Comparison of ENCODE assay signal across 8 mouse cellular contexts in genomic region chr8:125389280-125389679, GRCm38 (mm10).
A peak's percentile ranks its signal among the peaks of the same experiment; 100 is the strongest.
DNase-seq lines count a peak whose midpoint lies in the region; ATAC-seq lines count a peak whose summit lies in the region.

No protein-coding gene starts in this region.

- H3K27me3 ChIP-seq in heart, embryonic 12.5 days (replicated peaks), result no peaks in the 10 kb centered on the region
- H3K27me3 ChIP-seq in neural tube, embryonic 15.5 days (replicated peaks), result no peaks in the 10 kb centered on the region

- H3K36me3 ChIP-seq in heart, embryonic 12.5 days, result no peaks in the 10 kb centered on the region
- H3K36me3 ChIP-seq in neural tube, embryonic 15.5 days, result no peaks in the 10 kb centered on the region

- WGBS in heart, embryonic 12.5 days, result 8% methylated on average over 5 of the region's 5 CpGs
- 50% methylated on average over 5 of the region's 5 CpGs for WGBS in neural tube, embryonic 15.5 days

- ATAC-seq in cerebellum, adult (ENCODE audit: insufficient number of reproducible peaks, low FRiP score, low TSS enrichment), result peak; percentile 38; the same call in 1 of the 2 replicates
- no peak for ATAC-seq in heart, embryonic 12.5 days (ENCODE audit: insufficient number of reproducible peaks, low FRiP score)
- peak; percentile 67 for ATAC-seq in neural tube, embryonic 15.5 days (ENCODE audit: low FRiP score)

- H3K27ac ChIP-seq in heart, embryonic 12.5 days (ENCODE audit: poor library complexity, severe bottlenecking), result peak overlapping the region; percentile 90
- H3K27ac ChIP-seq in neural tube, embryonic 15.5 days (replicated peaks), result peak overlapping the region; percentile 69

- no peaks in the 10 kb centered on the region for H3K9me3 ChIP-seq in heart, embryonic 12.5 days (replicated peaks)
- H3K9me3 ChIP-seq in neural tube, embryonic 15.5 days (replicated peaks), result no peaks in the 10 kb centered on the region

- H3K4me1 ChIP-seq in heart, embryonic 12.5 days (replicated peaks), result peaks cover 71% of the 10 kb centered on the region
- H3K4me1 ChIP-seq in neural tube, embryonic 15.5 days, result peaks cover 49% of the 10 kb centered on the region

- no peak overlapping the region for H3K9ac ChIP-seq in heart, embryonic 12.5 days
- H3K9ac ChIP-seq in neural tube, embryonic 15.5 days (replicated peaks), result no peak overlapping the region

- no peak overlapping the region for H3K4me2 ChIP-seq in heart, embryonic 12.5 days
- no peak overlapping the region for H3K4me2 ChIP-seq in neural tube, embryonic 15.5 days

- no peak overlapping the region for H3K4me3 ChIP-seq in heart, embryonic 12.5 days
- H3K4me3 ChIP-seq in neural tube, embryonic 15.5 days (replicated peaks), result no peak overlapping the region

- peak; percentile 68 for DNase-seq in adrenal gland, adult 2 months
- DNase-seq in adrenal gland, adult 8-10 months, result no peak
- peak; percentile 61 to 76 for DNase-seq in kidney, postnatal 25 days
- no peak for DNase-seq in ovary, adult 18-20 months (ENCODE audit: low spot score)
- no peak for DNase-seq in ovary, postnatal 36 days (ENCODE audit: low spot score)

Comparison
In these comparisons a context has a peak if more than half of its experiments do, and no peak if none do; other contexts are left out.
1. DNase-seq: peak in adrenal gland, adult 2 months (single experiment) and kidney, postnatal 25 days (2 of 2); none in adrenal gland, adult 8-10 months (single experiment), ovary, adult 18-20 months (single experiment) and ovary, postnatal 36 days (single experiment).